In genomic region chr2:9884533-9885216, GRCm38 (mm10) we compare ENCODE assay signal across 10 mouse cellular contexts. TPM values are rescaled to one million over a fixed set of nuclear protein-coding genes. Genes with fewer than 3 reads are reported as not detected.
DNase-seq lines count a peak whose midpoint lies in the region; ATAC-seq lines count a peak whose summit lies in the region.
"Had no signal": no experiment of that assay in that cellular context is flagged by ENCODE, and none has a peak within 500 bp of the region (broad histone marks: within the 10 kb centered on the region; RNA-seq: fewer than 3 reads in every experiment).

No protein-coding gene starts in this region.

- peak overlapping the region; percentile 42 for H3K4me3 ChIP-seq in heart, embryonic 16.5 days (ENCODE audit: low read length)
- peak overlapping the region; percentile 43 for H3K4me3 ChIP-seq in midbrain, embryonic 15.5 days

- H3K4me1 ChIP-seq in heart, embryonic 16.5 days (ENCODE audit: control insufficient read depth, insufficient read depth, low read length) = peaks cover 17% of the 10 kb centered on the region
- peaks cover 23% of the 10 kb centered on the region for H3K4me1 ChIP-seq in midbrain, embryonic 15.5 days

- DNase-seq in heart, postnatal 36 days = no peak
- DNase-seq in embryo, embryonic 9.5 days (ENCODE audit: extremely low spot score) = peak; percentile 49
- peak; percentile 36 for DNase-seq in induced T-regulatory cell, adult 2 months (ENCODE audit: low read depth)
- DNase-seq in cerebellum, adult 9-11 months = no peak
- DNase-seq in spleen, postnatal 14 days (ENCODE audit: low spot score in 2 of 2) = no peak
- DNase-seq in layer of hippocampus, adult 9-10 months (ENCODE audit: low spot score) = no peak
- DNase-seq: kidney, postnatal 10 days had no signal

- intact Hi-C loops in heart, postnatal 36 days (cut with DNase I) = loop anchor here (10.0 kb wide), 1 partner anchor 1210 kb away; no protein-coding TSS in a partner anchor

- H3K4me2 ChIP-seq in heart, embryonic 16.5 days (ENCODE audit: low read depth, low read length) = peak overlapping the region; percentile 61
- H3K4me2 ChIP-seq in midbrain, embryonic 15.5 days = peak overlapping the region; percentile 67

- peaks cover 75% of the 10 kb centered on the region for H3K27me3 ChIP-seq in heart, embryonic 16.5 days (ENCODE audit: control insufficient read depth, insufficient read depth, low read length)
- peaks cover 53% of the 10 kb centered on the region for H3K27me3 ChIP-seq in midbrain, embryonic 15.5 days (replicated peaks)

- H3K9me3 ChIP-seq in heart, embryonic 16.5 days (replicated peaks; ENCODE audit: control insufficient read depth, low read length) = no peaks in the 10 kb centered on the region
- H3K9me3 ChIP-seq in midbrain, embryonic 15.5 days = no peaks in the 10 kb centered on the region

- H3K27ac ChIP-seq in heart, embryonic 16.5 days (ENCODE audit: low read length) = no peak overlapping the region
- H3K27ac ChIP-seq in midbrain, embryonic 15.5 days = peak overlapping the region; percentile 81

- no peak for ATAC-seq in heart, embryonic 16.5 days (replicated peaks; ENCODE audit: extremely low read depth, insufficient read depth, low FRiP score)
- ATAC-seq in midbrain, embryonic 15.5 days (replicated peaks) = no peak

- H3K36me3 ChIP-seq in heart, embryonic 16.5 days (ENCODE audit: control insufficient read depth, insufficient read depth) = no peaks in the 10 kb centered on the region
- H3K36me3 ChIP-seq in midbrain, embryonic 15.5 days (replicated peaks) = no peaks in the 10 kb centered on the region

- H3K9ac ChIP-seq in heart, embryonic 16.5 days (ENCODE audit: low read length) = no peak overlapping the region
- H3K9ac ChIP-seq in midbrain, embryonic 15.5 days = peak overlapping the region; percentile 41

- 14% methylated on average over 15 of the region's 15 CpGs for WGBS in heart, embryonic 16.5 days
- 2% methylated on average over 15 of the region's 15 CpGs for WGBS in midbrain, embryonic 15.5 days

RNA-seq across cellular contexts. Expression of gene 4930412O13Rik, which starts 3.6 kb away (rescaled TPM):
- polyA plus RNA-seq in heart, embryonic 16.5 days (2015; fragmentation: Nextera tagmentation; extraction: Ambion mirVana) = not detected in 2 replicates
- not detected for total RNA-seq in heart, postnatal 36 days (2021)
- 1.3 and 2.2 TPM in 2 replicates for polyA plus RNA-seq in midbrain, embryonic 15.5 days (2015; fragmentation: Nextera tagmentation; extraction: Ambion mirVana)
- polyA plus RNA-seq: small intestine, adult 2 months had no signal

RNA-seq across cellular contexts. Expression of gene 9230102O04Rik, which starts 4.7 kb away (rescaled TPM):
- polyA plus RNA-seq in heart, embryonic 16.5 days (2015; fragmentation: Nextera tagmentation; extraction: Ambion mirVana) = not detected in 2 replicates
- not detected for total RNA-seq in heart, postnatal 36 days (2021)
- 4.0 and 4.8 TPM in 2 replicates for polyA plus RNA-seq in midbrain, embryonic 15.5 days (2015; fragmentation: Nextera tagmentation; extraction: Ambion mirVana)
- polyA plus RNA-seq: small intestine, adult 2 months had no signal

RNA-seq across cellular contexts. Expression of gene Gata3, which starts 5.2 kb away (rescaled TPM):
- 5.4 and 11.9 TPM in 2 replicates for polyA plus RNA-seq in heart, embryonic 16.5 days (2015; fragmentation: Nextera tagmentation; extraction: Ambion mirVana)
- total RNA-seq in heart, postnatal 36 days (2021) = 1 to 10 TPM in 1 of 2 experiments, under 1 TPM in 1; 0.47 to 2.2 TPM
- 99.1 and 116 TPM in 2 replicates for polyA plus RNA-seq in midbrain, embryonic 15.5 days (2015; fragmentation: Nextera tagmentation; extraction: Ambion mirVana)

Comparison
In these comparisons a context has a peak if more than half of its experiments do, and no peak if none do; other contexts are left out.
1. DNase-seq: peak in embryo, embryonic 9.5 days (single experiment) and induced T-regulatory cell, adult 2 months (single experiment); none in heart, postnatal 36 days (0 of 2), cerebellum, adult 9-11 months (single experiment), spleen, postnatal 14 days (0 of 2) and layer of hippocampus, adult 9-10 months (single experiment).